Comparison of ENCODE assay signal across 16 mouse cellular contexts in the genomic region with DNA sequence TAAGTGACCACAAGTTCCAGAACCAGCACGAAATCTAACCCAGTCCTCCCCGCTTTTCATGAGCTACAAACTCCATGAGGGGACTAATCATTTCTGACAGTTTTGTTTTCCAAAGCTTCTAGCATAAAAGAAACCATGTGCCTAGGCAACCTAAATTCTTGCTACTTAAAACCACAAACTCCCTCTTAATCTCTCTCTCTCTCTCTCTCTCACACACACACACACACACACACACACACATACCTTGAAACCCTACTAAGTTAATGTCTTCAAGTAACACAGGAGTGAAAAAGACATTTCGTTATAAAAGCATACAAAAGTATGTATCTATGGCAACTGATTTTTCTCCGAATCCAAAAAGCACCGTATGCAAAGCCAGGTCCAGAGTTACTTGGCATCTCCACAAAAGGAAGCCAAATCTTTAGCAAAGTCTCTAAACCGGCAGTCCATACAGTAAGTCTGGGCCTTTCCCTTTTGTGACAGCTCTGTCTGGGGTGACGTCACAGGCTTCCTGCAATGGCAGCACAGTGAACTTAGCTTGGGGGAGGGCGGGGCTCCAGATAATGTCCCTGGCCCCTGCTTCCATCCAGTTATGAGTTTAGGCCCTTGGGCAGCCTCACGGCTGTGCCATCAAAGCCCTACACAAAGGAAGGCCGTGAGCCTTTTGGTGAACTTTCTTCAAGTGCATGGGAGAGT. TPM values are rescaled to one million over a fixed set of nuclear protein-coding genes. Genes with fewer than 3 reads are reported as not detected.
DNase-seq lines count a peak whose midpoint lies in the region; ATAC-seq and TF ChIP-seq lines count a peak whose summit lies in the region.
"Had no signal": no experiment of that assay in that cellular context is flagged by ENCODE, and none has a peak within 500 bp of the region (broad histone marks: within the 10 kb centered on the region; RNA-seq: fewer than 3 reads in every experiment).

No protein-coding gene starts in this region.

- H3K9ac ChIP-seq in midbrain, embryonic 13.5 days (replicated peaks) = no peak overlapping the region
- no peak overlapping the region for H3K9ac ChIP-seq in midbrain, postnatal 0 days (replicated peaks; ENCODE audit: low read length, poor library complexity, severe bottlenecking)
- H3K9ac ChIP-seq in embryonic facial prominence, embryonic 12.5 days = no peak overlapping the region
- H3K9ac ChIP-seq in liver, embryonic 11.5 days (ENCODE audit: low read depth, low read length) = no peak overlapping the region
- no peak overlapping the region for H3K9ac ChIP-seq in stomach, embryonic 15.5 days
- H3K9ac ChIP-seq in hindbrain, embryonic 16.5 days (ENCODE audit: low read depth, low read length) = no peak overlapping the region

- H3K36me3 ChIP-seq in midbrain, embryonic 13.5 days = no peaks in the 10 kb centered on the region
- no peaks in the 10 kb centered on the region for H3K36me3 ChIP-seq in midbrain, postnatal 0 days (ENCODE audit: insufficient read depth, low read length)
- H3K36me3 ChIP-seq in embryonic facial prominence, embryonic 12.5 days = no peaks in the 10 kb centered on the region
- no peaks in the 10 kb centered on the region for H3K36me3 ChIP-seq in liver, embryonic 11.5 days (ENCODE audit: control insufficient read depth, insufficient read depth, low read length)
- H3K36me3 ChIP-seq in stomach, embryonic 15.5 days = no peaks in the 10 kb centered on the region
- H3K36me3 ChIP-seq in hindbrain, embryonic 16.5 days (ENCODE audit: control insufficient read depth, insufficient read depth, low read length) = no peaks in the 10 kb centered on the region

- H3K4me2 ChIP-seq in midbrain, embryonic 13.5 days (replicated peaks) = no peak overlapping the region
- no peak overlapping the region for H3K4me2 ChIP-seq in midbrain, postnatal 0 days (ENCODE audit: low read depth, low read length, poor library complexity, severe bottlenecking)
- H3K4me2 ChIP-seq in embryonic facial prominence, embryonic 12.5 days (replicated peaks) = no peak overlapping the region
- no peak overlapping the region for H3K4me2 ChIP-seq in liver, embryonic 11.5 days
- H3K4me2 ChIP-seq in stomach, embryonic 15.5 days = no peak overlapping the region
- no peak overlapping the region for H3K4me2 ChIP-seq in hindbrain, embryonic 16.5 days (ENCODE audit: low read length)

- WGBS in midbrain, embryonic 13.5 days = 62% methylated on average over 10 of the region's 10 CpGs
- 44% methylated on average over 10 of the region's 10 CpGs for WGBS in midbrain, postnatal 0 days
- 52% methylated on average over 10 of the region's 10 CpGs for WGBS in embryonic facial prominence, embryonic 12.5 days
- 69% methylated on average over 10 of the region's 10 CpGs for WGBS in liver, embryonic 11.5 days
- WGBS in stomach, embryonic 15.5 days = 63% methylated on average over 10 of the region's 10 CpGs
- WGBS in hindbrain, embryonic 16.5 days = 64% methylated on average over 10 of the region's 10 CpGs

- no peak overlapping the region for H3K27ac ChIP-seq in midbrain, embryonic 13.5 days
- H3K27ac ChIP-seq in midbrain, postnatal 0 days (ENCODE audit: low read depth, low read length) = no peak overlapping the region
- H3K27ac ChIP-seq in embryonic facial prominence, embryonic 12.5 days = peak overlapping the region; percentile 48; the same call in 1 of the 2 replicates
- no peak overlapping the region for H3K27ac ChIP-seq in liver, embryonic 11.5 days (ENCODE audit: low read depth, low read length)
- H3K27ac ChIP-seq in stomach, embryonic 15.5 days = no peak overlapping the region
- H3K27ac ChIP-seq in hindbrain, embryonic 16.5 days (ENCODE audit: low read depth, low read length) = no peak overlapping the region
- H3K27ac ChIP-seq: heart, adult 2 months; layer of hippocampus, adult 2 months had no signal

- no peak for DNase-seq in midbrain, postnatal 0 days (ENCODE audit: low spot score)
- no peak for DNase-seq in liver, embryonic 11.5 days (ENCODE audit: low spot score)
- no peak for DNase-seq in layer of hippocampus, adult 11-12 months (ENCODE audit: low spot score)
- no peak for DNase-seq in left cerebral cortex, postnatal 25 days (ENCODE audit: low spot score in 2 of 2)
- DNase-seq: cerebellum, adult 2 months; heart, adult 2 months; heart, postnatal 14 days; kidney, adult 18-20 months; left cerebral cortex, postnatal 4 days; lung, postnatal 10 days; right cerebral cortex, adult 18-20 months had no signal

- peak; percentile 34; the same call in 1 of the 2 replicates for ATAC-seq in midbrain, embryonic 13.5 days
- no peak for ATAC-seq in midbrain, postnatal 0 days (ENCODE audit: low FRiP score)
- ATAC-seq in embryonic facial prominence, embryonic 12.5 days (ENCODE audit: insufficient number of reproducible peaks, insufficient read depth, low FRiP score, low TSS enrichment) = peak; percentile 70; the same call in 1 of the 2 replicates
- peak; percentile 59 for ATAC-seq in liver, embryonic 11.5 days (replicated peaks; ENCODE audit: low FRiP score)
- peak; percentile 28; the same call in 1 of the 2 replicates for ATAC-seq in stomach, embryonic 15.5 days (ENCODE audit: insufficient read depth, low FRiP score, low read depth)
- no peak for ATAC-seq in hindbrain, embryonic 16.5 days

- no peaks in the 10 kb centered on the region for H3K9me3 ChIP-seq in midbrain, embryonic 13.5 days
- H3K9me3 ChIP-seq in midbrain, postnatal 0 days (ENCODE audit: low read length) = no peaks in the 10 kb centered on the region
- no peaks in the 10 kb centered on the region for H3K9me3 ChIP-seq in embryonic facial prominence, embryonic 12.5 days
- no peaks in the 10 kb centered on the region for H3K9me3 ChIP-seq in liver, embryonic 11.5 days (ENCODE audit: control insufficient read depth, low read length)
- no peaks in the 10 kb centered on the region for H3K9me3 ChIP-seq in stomach, embryonic 15.5 days
- no peaks in the 10 kb centered on the region for H3K9me3 ChIP-seq in hindbrain, embryonic 16.5 days (ENCODE audit: control insufficient read depth, low read length)

- no peaks in the 10 kb centered on the region for H3K27me3 ChIP-seq in midbrain, embryonic 13.5 days
- H3K27me3 ChIP-seq in midbrain, postnatal 0 days (ENCODE audit: insufficient read depth, low read length) = no peaks in the 10 kb centered on the region
- H3K27me3 ChIP-seq in embryonic facial prominence, embryonic 12.5 days = no peaks in the 10 kb centered on the region; the same call in 1 of the 2 replicates
- no peaks in the 10 kb centered on the region for H3K27me3 ChIP-seq in liver, embryonic 11.5 days (replicated peaks; ENCODE audit: control insufficient read depth, insufficient read depth, low read length)
- H3K27me3 ChIP-seq in stomach, embryonic 15.5 days (replicated peaks) = no peaks in the 10 kb centered on the region
- H3K27me3 ChIP-seq in hindbrain, embryonic 16.5 days (replicated peaks; ENCODE audit: control insufficient read depth, insufficient read depth, low read length) = no peaks in the 10 kb centered on the region

- no peak for TF ChIP-seq CTCF in midbrain, postnatal 0 days (IDR thresholded peaks at IDR 0.05)

- no peaks in the 10 kb centered on the region for H3K4me1 ChIP-seq in midbrain, embryonic 13.5 days (replicated peaks)
- no peaks in the 10 kb centered on the region for H3K4me1 ChIP-seq in midbrain, postnatal 0 days (ENCODE audit: insufficient read depth, low read length)
- peaks cover 11% of the 10 kb centered on the region; the same call in 1 of the 2 replicates for H3K4me1 ChIP-seq in embryonic facial prominence, embryonic 12.5 days
- H3K4me1 ChIP-seq in liver, embryonic 11.5 days (replicated peaks; ENCODE audit: control insufficient read depth, insufficient read depth, low read length) = no peaks in the 10 kb centered on the region; the same call in 1 of the 2 replicates
- H3K4me1 ChIP-seq in stomach, embryonic 15.5 days = no peaks in the 10 kb centered on the region
- H3K4me1 ChIP-seq in hindbrain, embryonic 16.5 days (ENCODE audit: control insufficient read depth, insufficient read depth, low read depth, low read length) = no peaks in the 10 kb centered on the region

- H3K4me3 ChIP-seq in midbrain, embryonic 13.5 days (replicated peaks) = no peak overlapping the region
- no peak overlapping the region for H3K4me3 ChIP-seq in midbrain, postnatal 0 days (ENCODE audit: low read depth, low read length)
- no peak overlapping the region for H3K4me3 ChIP-seq in embryonic facial prominence, embryonic 12.5 days
- H3K4me3 ChIP-seq in liver, embryonic 11.5 days (ENCODE audit: low read depth, low read length) = no peak overlapping the region
- no peak overlapping the region for H3K4me3 ChIP-seq in stomach, embryonic 15.5 days (replicated peaks)
- H3K4me3 ChIP-seq in hindbrain, embryonic 16.5 days (ENCODE audit: low read length) = no peak overlapping the region
- H3K4me3 ChIP-seq: heart, adult 2 months; layer of hippocampus, adult 2 months had no signal

- intact Hi-C loops in left cerebral cortex, postnatal 25 days (cut with DNase I) = no loop called here

RNA-seq across cellular contexts. Expression of a gene that starts 23.5 kb away (rescaled TPM):
- polyA plus RNA-seq in midbrain, embryonic 13.5 days (2015; fragmentation: Nextera tagmentation; extraction: Ambion mirVana) = 1.5 and 1.6 TPM in 2 replicates
- 3.5 and 3.6 TPM in 2 replicates for total RNA-seq in midbrain, postnatal 0 days (2014; rRNA removed)
- 2.2 and 2.4 TPM in 2 replicates for polyA plus RNA-seq in midbrain, postnatal 0 days (2015; fragmentation: Nextera tagmentation; extraction: Ambion mirVana)
- polyA plus RNA-seq in embryonic facial prominence, embryonic 12.5 days (2016; fragmentation: Nextera tagmentation; extraction: Ambion mirVana) = 2.3 and 2.8 TPM in 2 replicates
- polyA plus RNA-seq in liver, embryonic 11.5 days (2014; fragmentation: Nextera tagmentation; extraction: Ambion mirVana) = 4.5 and 5.8 TPM in 2 replicates
- polyA plus RNA-seq in stomach, embryonic 15.5 days (2015; fragmentation: Nextera tagmentation; extraction: Ambion mirVana) = 4.0 and 4.6 TPM in 2 replicates
- total RNA-seq in left cerebral cortex, postnatal 25 days (2021) = 10 to 100 TPM in 1 of 2 experiments, 1 to 10 TPM in 1; 7.5 to 10.2 TPM
- 2.5 and 2.6 TPM in 2 replicates for polyA plus RNA-seq in hindbrain, embryonic 16.5 days (2015; fragmentation: Nextera tagmentation; extraction: Ambion mirVana)

Comparison
In these comparisons a context has a peak if more than half of its experiments do, and no peak if none do; other contexts are left out.
1. ATAC-seq: peak in midbrain, embryonic 13.5 days (single experiment), embryonic facial prominence, embryonic 12.5 days (single experiment), liver, embryonic 11.5 days (single experiment) and stomach, embryonic 15.5 days (single experiment); none in midbrain, postnatal 0 days (single experiment) and hindbrain, embryonic 16.5 days (single experiment).